ENCODE assay signal across 8 mouse cellular contexts in the genomic region with DNA sequence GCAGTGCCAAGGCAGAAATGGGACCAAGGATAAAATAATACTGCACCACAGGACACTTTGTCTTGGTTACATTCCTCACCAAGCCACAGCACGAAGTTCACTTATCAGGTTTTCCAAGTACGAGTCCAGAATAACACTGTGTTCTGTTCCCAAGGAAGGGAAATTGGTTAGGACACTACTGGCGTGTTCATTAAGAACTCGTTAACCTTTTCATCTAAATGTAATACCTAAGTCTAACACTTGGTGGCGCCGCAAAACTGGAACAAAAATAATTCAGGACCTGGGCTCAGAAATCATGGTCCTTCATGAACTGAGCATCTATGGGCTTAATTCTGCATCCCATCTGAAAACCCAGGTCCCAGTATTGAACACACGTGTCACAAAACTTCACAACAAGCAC. TPM values are rescaled to one million over a fixed set of nuclear protein-coding genes. Genes with fewer than 3 reads are reported as not detected.
DNase-seq lines count a peak whose midpoint lies in the region; ATAC-seq and TF ChIP-seq lines count a peak whose summit lies in the region.

No protein-coding gene starts in this region.

- no peak for ATAC-seq in heart, embryonic 11.5 days (replicated peaks; ENCODE audit: insufficient number of reproducible peaks, low FRiP score, low TSS enrichment)
- ATAC-seq in monocyte, adult 5-6 weeks (replicated peaks; ENCODE audit: insufficient number of reproducible peaks, low FRiP score, low TSS enrichment, poor library complexity, severe bottlenecking): peak; percentile 42; the same call in 1 of the 2 replicates

- TF ChIP-seq CTCF in brain, embryonic 14.5 days (IDR thresholded peaks at IDR 0.05; ENCODE audit: borderline replicate concordance, extremely low read depth, insufficient read depth, insufficient read length): peak; percentile 52; the same call in 1 of the 2 replicates

- H3K9ac ChIP-seq in heart, embryonic 11.5 days (ENCODE audit: low read depth, low read length): no peak overlapping the region

- no peak overlapping the region for H3K4me2 ChIP-seq in heart, embryonic 11.5 days

- 14% methylated on average over 7 of the region's 7 CpGs for WGBS in heart, embryonic 11.5 days (ENCODE audit: insufficient replicate concordance)

- intact Hi-C loops in heart, postnatal 10 days (cut with DNase I): no loop called here

- no peak overlapping the region for H3K27ac ChIP-seq in heart, embryonic 11.5 days (ENCODE audit: low read depth, low read length)

- no peaks in the 10 kb centered on the region for H3K9me3 ChIP-seq in heart, embryonic 11.5 days (replicated peaks; ENCODE audit: control insufficient read depth, low read length)

- no peak overlapping the region for H3K4me3 ChIP-seq in heart, embryonic 11.5 days (ENCODE audit: low read depth, low read length)

- no peak for TF ChIP-seq POLR2A in brain, embryonic 14.5 days (IDR thresholded peaks at IDR 0.05; ENCODE audit: borderline replicate concordance, extremely low read depth, insufficient read depth, insufficient read length, poor library complexity, severe bottlenecking)

- peaks cover 9% of the 10 kb centered on the region for H3K4me1 ChIP-seq in heart, embryonic 11.5 days (ENCODE audit: control insufficient read depth, insufficient read depth, low read length)

- H3K27me3 ChIP-seq in heart, embryonic 11.5 days (ENCODE audit: control insufficient read depth, insufficient read depth, low read length): no peaks in the 10 kb centered on the region

- peaks cover 7% of the 10 kb centered on the region for H3K36me3 ChIP-seq in heart, embryonic 11.5 days (ENCODE audit: control insufficient read depth, insufficient read depth, low read length)

- DNase-seq in heart, adult 18-20 months: peak; percentile 86 to 94
- peak; percentile 53 for DNase-seq in right cerebral cortex, adult 18-20 months
- no peak for DNase-seq in right cerebral cortex, postnatal 25 days
- DNase-seq in brain, embryonic 14.5 days (ENCODE audit: low read depth): peak; percentile 81
- peak; percentile 80 to 91 for DNase-seq in heart, postnatal 10 days
- DNase-seq in frontal cortex, postnatal 10 days (ENCODE audit: low spot score in 2 of 2): no peak

RNA-seq across cellular contexts. Expression of gene Ascc1, which starts 5.0 kb away (rescaled TPM):
- total RNA-seq in heart, adult 18-20 months (2021): 10 to 100 TPM; 23.2 to 25.9 TPM
- polyA plus RNA-seq in heart, embryonic 11.5 days (2014; fragmentation: Nextera tagmentation; extraction: Ambion mirVana): 34.5 and 36.2 TPM in 2 replicates
- polyA plus RNA-seq in brain, embryonic 14.5 days (2012; rRNA removed): 32.8 and 36.3 TPM in 2 replicates
- 10 to 100 TPM; 20.8 to 22.8 TPM for total RNA-seq in heart, postnatal 10 days (2021)
- 13.0 to 19.4 TPM (median 18.4 TPM) in 3 replicates for total RNA-seq in monocyte, adult 5-6 weeks (2017)

RNA-seq across cellular contexts. Expression of gene Anapc16, which starts 5.3 kb away (rescaled TPM):
- total RNA-seq in heart, adult 18-20 months (2021): 10 to 100 TPM; 73.8 to 84.0 TPM
- 70.6 and 84.1 TPM in 2 replicates for polyA plus RNA-seq in heart, embryonic 11.5 days (2014; fragmentation: Nextera tagmentation; extraction: Ambion mirVana)
- 85.9 and 112 TPM in 2 replicates for polyA plus RNA-seq in brain, embryonic 14.5 days (2012; rRNA removed)
- 10 to 100 TPM; 73.8 to 83.7 TPM for total RNA-seq in heart, postnatal 10 days (2021)
- total RNA-seq in monocyte, adult 5-6 weeks (2017): 69.0 to 89.0 TPM (median 82.7 TPM) in 3 replicates

RNA-seq across cellular contexts. Expression of gene Ddit4, which starts 46.0 kb away (rescaled TPM):
- total RNA-seq in heart, adult 18-20 months (2021): 100 to 1,000 TPM; 158 to 190 TPM
- 1.9 and 3.4 TPM in 2 replicates for polyA plus RNA-seq in heart, embryonic 11.5 days (2014; fragmentation: Nextera tagmentation; extraction: Ambion mirVana)
- 82.4 and 114 TPM in 2 replicates for polyA plus RNA-seq in brain, embryonic 14.5 days (2012; rRNA removed)
- 100 to 1,000 TPM in 1 of 2 experiments, 10 to 100 TPM in 1; 65.8 to 116 TPM for total RNA-seq in heart, postnatal 10 days (2021)
- total RNA-seq in monocyte, adult 5-6 weeks (2017): 29.5 to 34.2 TPM (median 34.2 TPM) in 3 replicates

Comparison
In these comparisons a context has a peak if more than half of its experiments do, and no peak if none do; other contexts are left out.
1. DNase-seq: peak in heart, adult 18-20 months (2 of 2), right cerebral cortex, adult 18-20 months (single experiment), brain, embryonic 14.5 days (single experiment) and heart, postnatal 10 days (2 of 2); none in right cerebral cortex, postnatal 25 days (single experiment) and frontal cortex, postnatal 10 days (0 of 2).